Mouse (Mus musculus) bone marrow macrophage, adult 2 months (primary cell): Measurements from ENCODE around the gene Stk16. TPM values are rescaled to one million over a fixed set of nuclear protein-coding genes. Genes with fewer than 3 reads are reported as not detected.
"Not testable (repeated sequence)": the region's sequence is repeated elsewhere in the genome, so short reads cannot be mapped to it uniquely, and the experiment has no call there.

Source experiments
- H3K27ac ChIP-seq: 2 replicates; pipeline ENCODE4 v1.5.1; 2012; ENCODE audit warnings: low read depth, low read length; ENCODE audit not compliant: insufficient read depth
- H3K4me1 ChIP-seq: 2 replicates; pipeline ENCODE4 v1.6.1; 2012; ENCODE audit warnings: low read length; ENCODE audit not compliant: control insufficient read depth, insufficient read depth
- H3K4me3 ChIP-seq: 2 replicates; pipeline ENCODE4 v1.5.1; 2012; ENCODE audit warnings: mild to moderate bottlenecking, low read length, moderate library complexity; ENCODE audit not compliant: insufficient read depth
- CTCF ChIP-seq: IDR thresholded peaks from 2 replicates; pipeline ENCODE4 v1.5.1; 2012; ENCODE audit warnings: low read depth, mild to moderate bottlenecking, low read length, moderate library complexity
- POLR2A ChIP-seq: IDR thresholded peaks from 2 replicates; pipeline ENCODE4 v1.6.1; 2012; ENCODE audit warnings: mild to moderate bottlenecking, low read depth, low read length, borderline replicate concordance
- polyA plus RNA-seq: library from polyadenylated mRNA; stranded (reverse); fragments of >200 nt; gene quantifications from 2 replicates; pipeline ENCODE4 v1.2.4, GENCODE M21; 2012; ENCODE audit not compliant: missing spikeins, insufficient read depth, insufficient read length

Stk16 gene
- polyA plus RNA-seq, 1 experiment, result 41.9 TPM

- TF ChIP-seq POLR2A, result no peak
- TF ChIP-seq CTCF, result no peak
- no peak overlapping the region for H3K4me3 ChIP-seq
- H3K27ac ChIP-seq, result no peak overlapping the region
- peaks cover 12% of the 10 kb centered on the region for H3K4me1 ChIP-seq
These were observed 10.9 kb downstream of the Stk16 start for GRCm38 (mm10) chr1:75221538-75221937.

GRCm38 (mm10) chr1:75222926-75223325 is 12.3 kb downstream of the Stk16 start:
- Histone ChIP-seq H3K27ac (no peak overlapping the region), H3K4me1 (peaks cover 10% of the 10 kb centered on the region), H3K4me3 (no peak overlapping the region)
- TF ChIP-seq POLR2A, result no peak
- TF ChIP-seq CTCF, result no peak

DNA sequence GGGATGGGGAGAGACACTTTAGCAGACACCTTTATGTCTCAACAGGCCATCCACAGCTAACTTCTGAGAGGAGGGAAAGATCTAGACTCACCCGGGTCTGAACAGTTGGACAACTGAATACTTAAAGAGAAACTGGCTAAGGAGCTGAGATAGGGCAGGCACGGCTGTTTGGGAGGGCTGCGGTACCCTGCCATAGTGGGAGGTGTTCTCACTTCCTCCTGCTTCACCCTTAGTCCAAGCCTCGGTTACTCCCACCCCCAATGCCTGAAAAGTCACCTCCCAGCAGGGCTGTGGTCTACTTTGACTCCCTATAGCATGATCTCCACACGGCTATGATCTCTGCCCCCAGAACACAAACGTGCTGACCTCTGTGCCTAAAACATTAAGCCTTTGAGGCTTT is 12.9 kb downstream of the Stk16 start:
- H3K27ac ChIP-seq, result no peak overlapping the region
- TF ChIP-seq CTCF (no peak), POLR2A (no peak)
- no peak overlapping the region for H3K4me3 ChIP-seq
- peaks cover 7% of the 10 kb centered on the region for H3K4me1 ChIP-seq

DNA sequence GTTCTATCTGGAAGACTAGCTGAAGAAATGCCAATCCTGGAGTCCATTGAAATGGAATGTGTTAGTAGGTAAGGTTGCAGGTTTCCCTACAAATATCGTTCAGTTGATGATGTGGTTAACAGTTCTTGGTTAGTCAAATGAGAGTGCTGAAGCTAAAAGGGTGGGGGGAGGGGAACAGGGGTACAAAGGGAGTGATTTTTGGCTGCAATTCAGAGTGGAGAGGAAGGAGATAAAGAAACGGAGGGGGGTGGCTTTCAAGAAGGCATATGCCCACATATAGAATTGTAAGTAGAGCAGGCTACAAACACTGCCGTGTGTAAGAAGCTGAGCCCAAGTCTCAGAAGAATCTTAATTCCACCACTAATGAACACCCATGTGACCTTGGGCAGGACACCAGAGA is 14.8 kb downstream of the Stk16 start:
- Histone ChIP-seq H3K27ac (no peak overlapping the region), H3K4me3 (no peak overlapping the region), H3K4me1 (peaks cover 8% of the 10 kb centered on the region)
- TF ChIP-seq POLR2A (no peak), CTCF (no peak)

DNA sequence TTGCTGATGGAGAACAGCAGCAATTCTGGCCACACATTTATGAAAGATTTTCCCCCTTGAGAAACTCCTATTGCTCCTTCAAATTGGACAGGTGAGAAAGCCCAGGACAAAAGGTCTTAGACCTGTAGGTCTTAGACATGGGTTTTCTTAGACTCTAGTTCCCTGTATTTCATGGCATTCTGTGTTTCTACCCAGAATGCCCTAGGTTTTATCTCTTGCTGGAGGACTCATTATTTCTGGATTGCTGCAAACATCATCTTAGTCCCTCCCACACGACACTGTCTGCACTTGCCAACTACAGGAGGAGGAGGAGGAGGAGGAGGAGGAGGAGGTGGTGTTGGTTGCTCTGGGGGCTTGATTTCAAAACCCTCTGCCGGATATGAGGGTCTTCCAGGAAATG is 15.5 kb downstream of the Stk16 start:
- no peak overlapping the region for H3K27ac ChIP-seq
- H3K4me3 ChIP-seq, result no peak overlapping the region
- no peak for TF ChIP-seq POLR2A
- no peak for TF ChIP-seq CTCF
- H3K4me1 ChIP-seq, result peaks cover 12% of the 10 kb centered on the region

DNA sequence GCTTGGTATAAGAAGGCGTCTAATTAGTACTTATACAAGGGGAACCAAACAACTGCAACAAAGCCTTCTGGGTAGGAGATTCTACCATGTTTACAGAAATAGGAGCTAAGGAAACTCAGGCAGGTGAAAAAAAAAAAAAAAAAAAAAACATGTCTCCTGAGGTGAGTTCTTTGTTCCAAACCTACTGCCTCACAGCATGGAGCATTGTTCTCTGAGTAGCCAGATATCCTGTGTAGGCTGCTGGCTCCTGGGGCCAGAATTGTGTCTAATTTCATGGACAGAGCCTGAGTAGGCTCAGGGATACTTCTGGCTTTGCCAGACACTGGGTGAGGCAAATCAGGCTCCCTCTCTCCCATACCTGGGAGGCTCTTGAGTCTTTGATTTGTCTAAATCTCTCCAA is 17.0 kb downstream of the Stk16 start:
- Histone ChIP-seq H3K4me1 (peaks cover 5% of the 10 kb centered on the region; the same call in 1 of the 2 replicates), H3K27ac (no peak overlapping the region), H3K4me3 (no peak overlapping the region)
- TF ChIP-seq CTCF (no peak), POLR2A (no peak)

DNA sequence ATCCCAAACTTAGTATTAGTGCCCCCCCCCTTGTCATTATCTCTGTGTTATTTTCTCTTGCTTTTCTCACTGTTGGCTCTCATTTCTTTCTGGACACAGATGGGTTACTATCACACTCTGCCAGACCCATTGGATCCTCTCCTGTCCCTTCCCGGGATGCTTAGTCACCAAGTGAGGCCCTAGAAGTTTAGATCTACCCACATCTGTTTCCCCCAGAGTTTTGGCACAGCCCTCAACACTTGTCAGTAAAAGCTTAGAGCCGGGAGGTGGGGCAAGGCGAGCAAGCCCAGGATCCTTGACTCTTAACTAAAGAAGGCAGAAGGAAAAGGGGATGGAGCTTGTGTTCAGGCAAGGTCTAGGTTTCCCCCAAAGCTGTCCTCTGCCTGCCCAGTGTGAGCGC is 18.5 kb downstream of the Stk16 start:
- H3K27ac ChIP-seq, result no peak overlapping the region

DNA sequence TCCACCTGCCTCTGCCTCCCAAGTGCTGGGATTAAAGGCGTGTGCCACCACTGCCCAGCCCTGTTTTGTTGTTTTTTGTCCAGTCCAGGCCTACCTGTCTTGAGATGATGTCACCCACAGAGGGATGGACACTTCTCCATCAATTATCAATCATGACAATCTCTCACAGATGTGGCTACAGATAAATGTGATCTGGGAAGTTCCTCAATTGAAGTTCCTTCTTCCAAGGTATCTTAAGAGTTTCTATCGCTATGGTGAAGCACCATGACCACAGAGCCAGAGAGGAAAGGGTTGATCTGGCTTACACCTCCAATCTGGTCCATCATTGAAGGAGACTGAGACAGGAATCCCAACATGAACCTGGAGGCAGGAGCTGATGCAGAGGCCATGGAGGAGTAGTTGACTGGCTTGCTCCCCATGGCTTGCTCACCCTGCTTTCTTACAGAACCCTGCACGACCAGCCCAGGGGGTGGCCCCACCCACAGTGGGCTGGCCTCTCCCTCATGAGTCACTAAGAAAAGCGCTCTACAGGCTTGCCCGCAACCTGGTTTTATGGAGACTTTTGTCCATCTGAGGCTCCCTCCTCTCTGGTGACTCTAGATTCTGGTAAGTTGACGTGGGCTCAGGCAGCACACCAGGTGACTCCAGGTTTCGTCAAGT is 19.8 kb downstream of the Stk16 start:
- H3K4me1 ChIP-seq, result peaks cover 9% of the 10 kb centered on the region; the same call in 1 of the 2 replicates
- TF ChIP-seq POLR2A (no peak), CTCF (no peak)
- H3K27ac ChIP-seq, result no peak overlapping the region
- no peak overlapping the region for H3K4me3 ChIP-seq

More for the DNA sequence above, 18.5 kb downstream of the Stk16 start:
- no peak for TF ChIP-seq POLR2A
- TF ChIP-seq CTCF, result no peak
- H3K4me3 ChIP-seq, result no peak overlapping the region
- H3K4me1 ChIP-seq, result peaks cover 5% of the 10 kb centered on the region; the same call in 1 of the 2 replicates

DNA sequence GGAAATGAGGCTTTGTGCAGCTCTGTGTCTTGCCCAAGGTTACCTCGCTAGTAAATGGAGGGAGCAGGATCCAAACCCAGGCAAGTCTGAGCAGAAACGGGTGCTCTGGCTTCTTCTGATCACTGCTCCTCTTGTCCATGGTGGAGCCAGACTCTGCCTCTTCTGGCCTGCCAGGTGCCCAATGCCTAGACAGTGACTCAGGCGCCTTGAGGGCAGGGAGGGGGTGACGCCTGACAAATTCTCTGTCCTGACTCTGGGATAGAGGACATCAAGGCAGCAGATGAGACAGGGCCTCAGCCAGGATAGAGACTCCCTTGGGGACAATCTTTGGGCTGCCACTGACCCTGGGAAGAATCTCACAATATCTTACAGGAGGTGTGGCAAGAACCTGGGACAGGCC is 20.6 kb downstream of the Stk16 start:
- H3K4me1 ChIP-seq, result peaks cover 13% of the 10 kb centered on the region
- TF ChIP-seq POLR2A, result no peak
- no peak for TF ChIP-seq CTCF

DNA sequence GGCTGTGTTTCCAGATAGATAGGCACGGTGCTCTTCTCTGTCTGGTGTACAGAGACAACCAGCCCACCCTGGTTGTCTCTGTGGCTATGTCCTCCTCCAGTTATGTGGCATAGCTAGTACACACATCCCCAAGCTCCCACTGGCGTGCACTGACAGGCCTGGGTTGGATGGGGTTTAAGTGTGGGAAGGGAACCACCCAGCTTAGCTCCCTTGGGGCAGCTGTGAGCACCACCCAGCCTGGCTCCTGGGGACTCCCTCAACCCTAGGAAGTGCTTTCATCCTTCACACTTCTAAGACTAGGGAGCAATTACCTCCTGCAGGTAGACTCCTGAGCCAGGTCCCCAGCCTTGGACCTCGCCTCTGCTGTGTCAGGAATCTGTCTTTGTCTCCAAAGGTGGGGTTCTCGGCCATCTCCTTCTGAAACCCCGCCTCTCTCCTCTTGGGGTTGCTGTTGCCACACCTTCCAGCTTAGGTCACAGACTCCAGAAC is 21.1 kb downstream of the Stk16 start, which contains the start of gene A630095N17Rik:
A630095N17Rik (minus strand) TSS at position 439 of the 489 bp plus-strand sequence.
- peaks cover 13% of the 10 kb centered on the region for H3K4me1 ChIP-seq
- no peak within 1 kb of the TSS for H3K27ac ChIP-seq
- H3K4me3 ChIP-seq, result no peak within 1 kb of the TSS
- TF ChIP-seq CTCF, result no peak

More for the DNA sequence above, 20.6 kb downstream of the Stk16 start:
- H3K4me3 ChIP-seq, result no peak overlapping the region
- H3K27ac ChIP-seq, result no peak overlapping the region

- not testable (repeated sequence) for H3K27ac ChIP-seq, H3K4me3 ChIP-seq
- H3K4me1 ChIP-seq, result peaks cover 18% of the 10 kb centered on the region
These were observed 21.9 kb downstream of the Stk16 start for GRCm38 (mm10) chr1:75232489-75232888.
